21 mouse cellular contexts compared by ENCODE assay signal in the genomic region with DNA sequence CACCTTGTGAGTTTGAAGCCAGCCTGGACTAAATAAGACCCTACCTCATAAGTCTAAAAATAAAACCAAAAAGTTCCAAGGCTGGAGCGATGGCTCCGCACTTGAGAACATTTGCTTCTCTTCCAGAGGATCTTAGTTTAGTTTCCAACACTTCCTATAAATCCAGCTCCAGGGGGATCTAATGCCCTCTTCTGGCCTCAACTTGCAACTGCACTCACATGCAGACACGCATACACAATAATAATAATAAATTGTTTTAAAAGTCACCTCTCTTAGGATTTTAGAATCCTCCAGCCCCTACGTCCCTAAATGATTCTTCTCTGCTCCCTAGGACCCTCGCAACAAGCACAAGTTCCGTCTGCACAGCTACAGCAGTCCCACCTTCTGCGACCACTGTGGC. TPM values are rescaled to one million over a fixed set of nuclear protein-coding genes. Genes with fewer than 3 reads are reported as not detected.
DNase-seq lines count a peak whose midpoint lies in the region; ATAC-seq and TF ChIP-seq lines count a peak whose summit lies in the region.
"Had no signal": no experiment of that assay in that cellular context is flagged by ENCODE, and none has a peak within 500 bp of the region (broad histone marks: within the 10 kb centered on the region; RNA-seq: fewer than 3 reads in every experiment).

No protein-coding gene starts in this region.

- H3K4me1 ChIP-seq in megakaryocyte, embryonic 14.5 days = no peaks in the 10 kb centered on the region
- H3K4me1 ChIP-seq: embryonic facial prominence, embryonic 10.5 days; heart, embryonic 15.5 days; hindbrain, embryonic 15.5 days had no signal

- H3K27ac ChIP-seq in layer of hippocampus, adult 2 months = no peak overlapping the region
- H3K27ac ChIP-seq: embryonic facial prominence, embryonic 10.5 days; heart, embryonic 10.5 days; heart, embryonic 15.5 days; hindbrain, embryonic 10.5 days; hindbrain, embryonic 15.5 days had no signal

- intact Hi-C loops in heart, postnatal 36 days (cut with DNase I) = no loop called here

- no peak for DNase-seq in layer of hippocampus, adult 2 months (ENCODE audit: low spot score in 2 of 2)
- no peak for DNase-seq in layer of hippocampus, adult 11-12 months (ENCODE audit: low spot score)
- DNase-seq in R1 (ENCODE audit: low read depth, low spot score) = peak; percentile 59
- no peak for DNase-seq in heart, postnatal 36 days
- DNase-seq: adrenal gland, adult 2 months; adrenal gland, postnatal 25 days; cerebellum, adult 2 months; cerebellum, postnatal 10 days; gastrocnemius, postnatal 36 days; heart, adult 11 months; heart, postnatal 14 days had no signal

- peak; percentile 64 for TF ChIP-seq CTCF in layer of hippocampus, adult 2 months (conservative IDR thresholded peaks at IDR 0.05)

- ATAC-seq in megakaryocyte, adult 5-6 weeks (ENCODE audit: poor library complexity, severe bottlenecking) = no peak
- ATAC-seq: forebrain, embryonic 14.5 days; inflammation-experienced regulatory T-cells, adult 6 months had no signal

- H3K27me3 ChIP-seq in megakaryocyte, embryonic 14.5 days (replicated peaks) = peaks cover 46% of the 10 kb centered on the region

- H3K9me3 ChIP-seq in megakaryocyte, embryonic 14.5 days = peaks cover 17% of the 10 kb centered on the region
- H3K9me3 ChIP-seq: heart, embryonic 10.5 days; heart, embryonic 15.5 days; hindbrain, embryonic 15.5 days had no signal

- H3K36me3 ChIP-seq in megakaryocyte, embryonic 14.5 days (replicated peaks; ENCODE audit: low read length) = no peaks in the 10 kb centered on the region
- H3K36me3 ChIP-seq: embryonic facial prominence, embryonic 10.5 days; G1E; heart, embryonic 10.5 days; heart, embryonic 15.5 days; hindbrain, embryonic 10.5 days; hindbrain, embryonic 15.5 days had no signal

- no peak overlapping the region for H3K4me3 ChIP-seq in layer of hippocampus, adult 2 months
- H3K4me3 ChIP-seq in megakaryocyte, embryonic 14.5 days (replicated peaks) = peak overlapping the region; percentile 9
- H3K4me3 ChIP-seq: embryonic facial prominence, embryonic 10.5 days; heart, embryonic 10.5 days; heart, embryonic 15.5 days; hindbrain, embryonic 10.5 days; hindbrain, embryonic 15.5 days had no signal

RNA-seq across cellular contexts. Expression of a gene that starts 21.3 kb away (rescaled TPM):
- 100 to 1,000 TPM; 518 to 547 TPM for total RNA-seq in layer of hippocampus, adult 2 months (2021)
- 0.23 TPM in 1 of 2 replicates, not detected in the other for polyA plus RNA-seq in megakaryocyte, embryonic 14.5 days (2012; ENCODE audit: insufficient read depth, low replicate concordance)
- total RNA-seq in megakaryocyte, adult 5-6 weeks (2015) = 1.3 and 1.6 TPM in 2 replicates
- 0.81 and 0.92 TPM in 2 replicates for total RNA-seq in megakaryocyte, adult 5-6 weeks (2017)
- 1 to 10 TPM; 1.8 to 2.5 TPM for total RNA-seq in heart, postnatal 36 days (2021)
- polyA plus RNA-seq: G1E had no signal

RNA-seq across cellular contexts. Expression of a gene that starts 21.4 kb away (rescaled TPM):
- 10 to 100 TPM; 52.5 to 60.1 TPM for total RNA-seq in layer of hippocampus, adult 2 months (2021)
- 1.5 and 8.9 TPM in 2 replicates for polyA plus RNA-seq in megakaryocyte, embryonic 14.5 days (2012; ENCODE audit: insufficient read depth, low replicate concordance)
- 246 and 261 TPM in 2 replicates for total RNA-seq in megakaryocyte, adult 5-6 weeks (2015)
- total RNA-seq in megakaryocyte, adult 5-6 weeks (2017) = 75.7 and 78.5 TPM in 2 replicates
- total RNA-seq in heart, postnatal 36 days (2021) = 100 to 1,000 TPM; 160 to 162 TPM
- polyA plus RNA-seq: G1E had no signal

RNA-seq across cellular contexts. Expression of a gene that starts 22.5 kb away (rescaled TPM):
- total RNA-seq in layer of hippocampus, adult 2 months (2021) = 100 to 1,000 TPM; 128 to 138 TPM
- not detected in 2 replicates for polyA plus RNA-seq in megakaryocyte, embryonic 14.5 days (2012; ENCODE audit: insufficient read depth, low replicate concordance)
- not detected in 2 replicates for total RNA-seq in megakaryocyte, adult 5-6 weeks (2015)
- not detected in 2 replicates for total RNA-seq in megakaryocyte, adult 5-6 weeks (2017)
- total RNA-seq in heart, postnatal 36 days (2021) = 1 to 10 TPM; 3.7 to 4.7 TPM
- polyA plus RNA-seq: G1E; inflammation-experienced regulatory T-cells, adult 6 months had no signal

Comparison
In these comparisons a context has a peak if more than half of its experiments do, and no peak if none do; other contexts are left out.
1. RNA of a gene that starts 21.3 kb away (total RNA-seq): 518 to 547 TPM in layer of hippocampus, adult 2 months; 1.8 to 2.5 TPM in heart, postnatal 36 days and 0.81 to 1.6 TPM in megakaryocyte, adult 5-6 weeks; every median in the first group is over 100 times any median in the second.
2. RNA of a gene that starts 22.5 kb away (total RNA-seq): 128 to 138 TPM in layer of hippocampus, adult 2 months; 3.7 to 4.7 TPM in heart, postnatal 36 days and not detected in megakaryocyte, adult 5-6 weeks; every median in the first group is over 10 times any median in the second.